Mouse (Mus musculus) heart, embryonic 12.5 days (tissue): ENCODE results near the gene Lpin3. TPM values are rescaled to one million over a fixed set of nuclear protein-coding genes. Genes with fewer than 3 reads are reported as not detected.

Experiments used
- ATAC-seq: fragments of 200-750 bp; cut with Nextera tagmentation; 2 replicates; pipeline ENCODE4 v1.8.0; 2017; ENCODE audit warnings: moderate TSS enrichment, moderate library complexity; ENCODE audit not compliant: insufficient number of reproducible peaks, low FRiP score
- H3K27ac ChIP-seq: fragments of 300-500 bp; sonication (generic); 2 replicates; pipeline ENCODE4 v1.5.1; 2016; ENCODE audit warnings: mild to moderate bottlenecking, moderate library complexity; ENCODE audit not compliant: poor library complexity, severe bottlenecking
- H3K27me3 ChIP-seq: fragments of 300-500 bp; sonication (generic); replicated peaks from 2 replicates; pipeline ENCODE4 v1.6.1; 2016; ENCODE audit warnings: mild to moderate bottlenecking, moderate library complexity
- H3K36me3 ChIP-seq: fragments of 300-500 bp; sonication (generic); 2 replicates; pipeline ENCODE4 v1.6.1; 2016; ENCODE audit warnings: mild to moderate bottlenecking, moderate library complexity
- H3K4me1 ChIP-seq: fragments of 300-500 bp; sonication (generic); replicated peaks from 2 replicates; pipeline ENCODE4 v1.6.1; 2016; ENCODE audit warnings: mild to moderate bottlenecking
- H3K4me2 ChIP-seq: fragments of 300-500 bp; sonication (generic); 2 replicates; pipeline ENCODE4 v1.6.1; 2016; ENCODE audit warnings: mild to moderate bottlenecking, moderate library complexity
- H3K4me3 ChIP-seq: fragments of 300-500 bp; sonication (generic); 2 replicates; pipeline ENCODE4 v1.5.1; 2016; ENCODE audit warnings: mild to moderate bottlenecking
- H3K9ac ChIP-seq: fragments of 300-500 bp; sonication (generic); 2 replicates; pipeline ENCODE4 v1.6.1; 2016; ENCODE audit warnings: mild to moderate bottlenecking, moderate library complexity
- H3K9me3 ChIP-seq: fragments of 300-500 bp; sonication (generic); replicated peaks from 2 replicates; pipeline ENCODE4 v1.6.1; 2016; ENCODE audit warnings: mild to moderate bottlenecking, moderate library complexity
- WGBS: fragments of 180-500 bp; shearing (Covaris S2); methylation state at CpG from one replicate; pipeline ENCODE4 v1.1.7; 2016; 5-methylcytosine and 5-hydroxymethylcytosine counted together
- polyA plus RNA-seq: library from polyadenylated mRNA; unstranded; fragments of >200 nt; fragmentation: Nextera tagmentation; extraction: Ambion mirVana; gene quantifications from 2 replicates; pipeline ENCODE4 v1.2.1, GENCODE M21; 2016

Lpin3 gene
- 1.4 and 2.3 TPM in 2 replicates for polyA plus RNA-seq

DNA sequence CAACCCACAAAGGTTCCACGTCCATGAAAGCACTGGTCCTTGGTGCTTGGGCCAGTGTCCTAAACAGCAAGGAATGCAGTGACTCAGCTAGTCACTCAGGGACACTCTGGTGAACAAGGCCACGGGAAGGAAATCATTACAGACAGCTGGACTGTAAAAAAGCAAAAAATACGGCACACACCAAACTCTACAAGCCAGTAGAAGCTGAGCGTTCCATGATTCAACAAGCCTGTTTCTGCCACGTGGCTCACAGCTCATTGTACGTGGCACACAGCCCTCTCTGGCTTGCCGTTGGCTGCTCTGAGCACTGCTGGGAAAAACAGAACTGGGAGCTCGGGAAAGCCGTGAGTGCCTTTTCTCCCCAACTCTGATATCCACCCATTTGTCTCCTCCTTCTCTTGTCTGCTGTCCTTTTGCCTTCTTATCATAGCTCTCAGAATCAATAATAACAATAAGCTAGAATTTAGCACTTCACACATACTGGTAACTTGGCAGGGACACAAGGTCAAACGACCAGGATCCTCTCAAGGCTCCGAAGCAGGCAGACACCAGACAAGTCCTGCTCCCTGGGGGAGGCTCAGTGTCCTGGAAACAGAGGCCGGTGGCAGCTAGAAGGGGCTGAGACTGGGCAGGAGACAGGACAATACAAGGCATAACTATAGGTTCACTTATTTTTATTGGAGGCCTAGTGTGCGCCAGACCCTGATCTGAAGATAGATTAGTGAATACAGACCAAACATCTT lies at the start of gene Lpin3:
TSS of gene Lpin3 (plus strand) at position 218 of the 743 bp plus-strand sequence.
- Histone ChIP-seq H3K4me3 (no peak within 1 kb of the TSS), H3K36me3 (no peaks in the 10 kb centered on the region), H3K27me3 (no peaks in the 10 kb centered on the region), H3K9me3 (no peaks in the 10 kb centered on the region; the same call in 1 of the 2 replicates), H3K4me2 (no peak within 1 kb of the TSS), H3K9ac (no peak within 1 kb of the TSS), H3K4me1 (peaks cover 17% of the 10 kb centered on the region), H3K27ac (no peak within 1 kb of the TSS)
- WGBS = 44% methylated on average over 13 of the region's 13 CpGs
- no peak for ATAC-seq

GRCm38 (mm10) chr2:160840838-160841237 lies 39.6 kb upstream of the Lpin3 start:
- H3K4me1 ChIP-seq = no peaks in the 10 kb centered on the region
- no peaks in the 10 kb centered on the region for H3K36me3 ChIP-seq
- H3K4me3 ChIP-seq = no peak overlapping the region
- no peaks in the 10 kb centered on the region for H3K27me3 ChIP-seq
- no peak overlapping the region for H3K9ac ChIP-seq
- no peak for ATAC-seq
- H3K27ac ChIP-seq = no peak overlapping the region
- H3K4me2 ChIP-seq = no peak overlapping the region
- no peaks in the 10 kb centered on the region for H3K9me3 ChIP-seq

GRCm38 (mm10) chr2:160847664-160848063 lies 32.8 kb upstream of the Lpin3 start:
- 79% methylated on average over 1 of the region's 1 CpGs for WGBS
- no peaks in the 10 kb centered on the region for H3K27me3 ChIP-seq
- no peak overlapping the region for H3K4me2 ChIP-seq
- H3K4me1 ChIP-seq = no peaks in the 10 kb centered on the region
- H3K9me3 ChIP-seq = no peaks in the 10 kb centered on the region
- ATAC-seq = no peak
- H3K27ac ChIP-seq = no peak overlapping the region
- no peak overlapping the region for H3K9ac ChIP-seq
- H3K4me3 ChIP-seq = no peak overlapping the region
- H3K36me3 ChIP-seq = no peaks in the 10 kb centered on the region

DNA sequence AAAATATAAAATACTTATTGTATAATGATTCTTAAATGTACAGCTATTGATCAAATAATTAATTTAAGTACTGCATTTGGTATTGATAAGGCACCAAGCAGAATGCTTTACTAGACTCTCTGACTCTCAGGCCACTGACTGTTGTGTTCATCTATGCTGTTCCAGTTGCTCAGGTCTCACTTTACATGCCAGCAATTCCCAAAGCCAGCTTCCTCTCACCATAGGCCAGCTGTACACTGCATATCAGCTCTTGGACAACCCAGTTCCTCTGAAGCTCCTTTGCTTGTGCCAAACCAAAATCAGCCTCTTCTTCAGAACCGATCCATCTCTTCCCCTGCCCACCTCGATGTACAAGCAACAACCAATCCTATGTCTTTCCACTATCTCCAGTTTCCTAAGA lies 32.3 kb upstream of the Lpin3 start:
- Histone ChIP-seq H3K4me2 (no peak overlapping the region), H3K9ac (no peak overlapping the region), H3K4me1 (no peaks in the 10 kb centered on the region), H3K9me3 (no peaks in the 10 kb centered on the region), H3K27ac (no peak overlapping the region), H3K36me3 (no peaks in the 10 kb centered on the region), H3K27me3 (no peaks in the 10 kb centered on the region), H3K4me3 (no peak overlapping the region)
- WGBS = 79% methylated on average over 2 of the region's 2 CpGs
- ATAC-seq = no peak

DNA sequence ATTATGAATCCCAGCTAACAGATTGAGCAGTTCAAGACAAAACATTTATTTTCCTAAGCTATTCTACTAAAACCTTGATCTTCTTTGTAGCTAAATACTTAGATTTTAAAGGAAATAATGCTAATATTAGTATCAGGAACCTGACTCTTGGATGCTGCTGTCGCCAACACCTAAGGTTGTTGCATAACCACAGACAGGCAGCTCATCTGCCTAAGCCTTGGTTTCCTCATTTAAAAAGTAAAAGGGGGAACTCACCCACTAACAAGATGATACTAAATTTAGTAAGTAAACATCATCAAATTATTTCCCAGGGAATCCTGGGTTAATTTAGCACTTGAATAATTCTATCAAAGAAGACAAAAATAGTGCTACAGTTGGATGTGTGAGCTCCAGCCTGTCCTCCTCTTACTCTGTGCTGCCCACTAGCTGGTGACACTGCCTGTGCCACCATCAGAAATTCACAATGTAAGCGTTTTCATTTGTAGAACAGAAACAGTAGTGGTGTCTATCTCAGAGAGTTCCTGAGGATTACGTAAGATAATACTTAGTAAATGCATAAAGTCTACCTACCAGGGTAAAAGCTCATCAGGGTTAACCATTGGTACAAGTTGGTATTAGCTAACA lies 30.7 kb upstream of the Lpin3 start:
- H3K27ac ChIP-seq = no peak overlapping the region
- 78% methylated on average over 3 of the region's 3 CpGs for WGBS
- H3K36me3 ChIP-seq = no peaks in the 10 kb centered on the region
- no peak overlapping the region for H3K4me3 ChIP-seq
- H3K27me3 ChIP-seq = no peaks in the 10 kb centered on the region
- no peak for ATAC-seq
- H3K4me1 ChIP-seq = no peaks in the 10 kb centered on the region; the same call in 1 of the 2 replicates
- no peak overlapping the region for H3K9ac ChIP-seq
- H3K4me2 ChIP-seq = no peak overlapping the region
- no peaks in the 10 kb centered on the region for H3K9me3 ChIP-seq

DNA sequence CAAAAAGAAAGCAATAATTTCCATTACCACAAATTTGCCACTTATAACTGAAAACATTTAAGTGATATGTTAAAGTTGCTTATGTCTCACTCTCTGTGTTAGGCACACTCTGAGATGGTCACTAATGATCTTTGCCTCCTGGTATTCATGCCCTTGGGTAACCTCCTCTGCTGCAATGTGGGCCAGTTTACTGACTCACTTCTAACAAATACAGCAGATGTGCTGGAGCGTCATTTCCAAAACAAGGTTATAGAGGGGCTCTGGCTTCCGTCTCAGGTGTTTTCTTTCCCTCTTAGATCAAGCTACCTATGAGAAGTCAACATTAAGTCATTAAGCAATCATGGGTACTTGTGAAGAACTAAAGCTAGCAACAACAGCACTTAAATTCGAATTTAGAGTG lies 30.1 kb upstream of the Lpin3 start:
- WGBS = 74% methylated on average over 3 of the region's 3 CpGs
- no peak overlapping the region for H3K4me3 ChIP-seq
- no peak overlapping the region for H3K9ac ChIP-seq

GRCm38 (mm10) chr2:160854687-160855086 lies 25.8 kb upstream of the Lpin3 start:
- Histone ChIP-seq H3K4me1 (peaks cover 4% of the 10 kb centered on the region; the same call in 1 of the 2 replicates), H3K27ac (no peak overlapping the region), H3K9ac (no peak overlapping the region), H3K4me3 (no peak overlapping the region), H3K9me3 (no peaks in the 10 kb centered on the region), H3K4me2 (no peak overlapping the region), H3K36me3 (no peaks in the 10 kb centered on the region), H3K27me3 (no peaks in the 10 kb centered on the region)
- no peak for ATAC-seq

More for the DNA sequence above, 30.1 kb upstream of the Lpin3 start:
- Histone ChIP-seq H3K27me3 (no peaks in the 10 kb centered on the region), H3K4me2 (no peak overlapping the region), H3K36me3 (no peaks in the 10 kb centered on the region), H3K9me3 (no peaks in the 10 kb centered on the region), H3K4me1 (no peaks in the 10 kb centered on the region; the same call in 1 of the 2 replicates), H3K27ac (no peak overlapping the region)
- no peak for ATAC-seq

GRCm38 (mm10) chr2:160856359-160857102 lies 23.9 kb upstream of the Lpin3 start:
- peaks cover 7% of the 10 kb centered on the region; the same call in 1 of the 2 replicates for H3K4me1 ChIP-seq
- H3K9me3 ChIP-seq = no peaks in the 10 kb centered on the region
- H3K27ac ChIP-seq = no peak overlapping the region
- H3K4me2 ChIP-seq = no peak overlapping the region
- H3K36me3 ChIP-seq = no peaks in the 10 kb centered on the region
- no peak overlapping the region for H3K4me3 ChIP-seq
- WGBS = 70% methylated on average over 5 of the region's 5 CpGs
- no peak overlapping the region for H3K9ac ChIP-seq
- no peak for ATAC-seq
- no peaks in the 10 kb centered on the region for H3K27me3 ChIP-seq

GRCm38 (mm10) chr2:160860363-160860762 lies 20.1 kb upstream of the Lpin3 start:
- H3K27ac ChIP-seq = no peak overlapping the region
- H3K27me3 ChIP-seq = no peaks in the 10 kb centered on the region
- H3K9me3 ChIP-seq = no peaks in the 10 kb centered on the region
- 62% methylated on average over 1 of the region's 1 CpGs for WGBS
- H3K9ac ChIP-seq = no peak overlapping the region
- no peak overlapping the region for H3K4me2 ChIP-seq
- peaks cover 7% of the 10 kb centered on the region; the same call in 1 of the 2 replicates for H3K4me1 ChIP-seq
- no peaks in the 10 kb centered on the region for H3K36me3 ChIP-seq
- no peak for ATAC-seq
- no peak overlapping the region for H3K4me3 ChIP-seq

DNA sequence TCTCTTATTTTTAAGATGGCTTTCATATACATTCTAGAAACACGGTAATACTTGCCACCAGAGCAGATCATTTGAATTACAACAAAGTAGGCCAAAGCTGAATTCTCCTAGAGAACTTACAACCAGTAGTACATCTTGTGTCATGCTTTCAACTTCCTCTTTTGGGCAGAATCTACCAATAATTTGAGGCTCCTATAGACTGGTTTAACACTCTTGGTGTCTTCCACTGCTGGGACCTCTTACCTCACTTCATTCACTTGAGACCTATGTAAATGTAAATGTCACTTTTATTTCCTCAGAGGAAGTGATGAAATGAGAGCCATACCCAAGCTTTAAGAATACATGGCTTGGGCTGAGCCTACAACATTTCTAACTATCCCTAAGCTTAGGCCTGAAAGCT lies 16.4 kb upstream of the Lpin3 start:
- no peak for ATAC-seq
- 80% methylated on average over 1 of the region's 1 CpGs for WGBS
- no peak overlapping the region for H3K4me3 ChIP-seq

GRCm38 (mm10) chr2:160865266-160865665 lies 15.2 kb upstream of the Lpin3 start:
- Histone ChIP-seq H3K27ac (no peak overlapping the region), H3K9ac (no peak overlapping the region), H3K9me3 (no peaks in the 10 kb centered on the region), H3K27me3 (no peaks in the 10 kb centered on the region), H3K4me1 (0 out of 2 replicates have a peak, but pooled peaks cover 1% of the 10 kb centered on the region), H3K4me2 (no peak overlapping the region), H3K4me3 (no peak overlapping the region), H3K36me3 (no peaks in the 10 kb centered on the region)
- ATAC-seq = no peak
- WGBS = 77% methylated on average over 2 of the region's 2 CpGs

More for the DNA sequence above, 16.4 kb upstream of the Lpin3 start:
- Histone ChIP-seq H3K4me2 (no peak overlapping the region), H3K27ac (no peak overlapping the region), H3K4me1 (0 out of 2 replicates have a peak, but pooled peaks cover 3% of the 10 kb centered on the region), H3K27me3 (no peaks in the 10 kb centered on the region), H3K36me3 (no peaks in the 10 kb centered on the region), H3K9ac (no peak overlapping the region), H3K9me3 (no peaks in the 10 kb centered on the region)
